Comparison of ENCODE assay signal across 25 mouse cellular contexts in the genomic region with DNA sequence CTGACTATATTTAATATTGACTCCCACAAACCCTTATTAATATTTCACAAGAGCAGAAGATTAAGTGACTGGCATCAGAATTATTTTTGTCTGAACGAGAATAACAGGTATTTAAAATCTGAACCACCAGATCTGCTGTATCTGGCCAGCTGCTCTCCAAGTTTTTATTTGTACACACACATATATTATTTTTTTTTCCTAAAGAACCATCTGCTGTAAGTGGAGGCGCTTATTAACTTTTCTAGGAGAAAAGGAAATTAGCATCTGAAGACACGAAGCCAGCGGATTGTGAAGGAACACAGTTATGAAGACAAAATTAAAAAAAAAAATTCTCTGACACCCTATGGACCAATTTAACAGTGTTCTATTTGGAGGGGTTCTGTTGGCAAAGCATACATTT. TPM values are rescaled to one million over a fixed set of nuclear protein-coding genes. Genes with fewer than 3 reads are reported as not detected.
DNase-seq lines count a peak whose midpoint lies in the region; ATAC-seq lines count a peak whose summit lies in the region.
"Had no signal": no experiment of that assay in that cellular context is flagged by ENCODE, and none has a peak within 500 bp of the region (broad histone marks: within the 10 kb centered on the region; RNA-seq: fewer than 3 reads in every experiment).

No protein-coding gene starts in this region.

- no peak overlapping the region for H3K27ac ChIP-seq in forebrain, embryonic 14.5 days (ENCODE audit: low read depth, low read length)
- no peak overlapping the region for H3K27ac ChIP-seq in forebrain, embryonic 11.5 days (ENCODE audit: low read depth, low read length)
- no peak overlapping the region for H3K27ac ChIP-seq in midbrain, embryonic 11.5 days (ENCODE audit: low read depth, low read length)
- no peak overlapping the region for H3K27ac ChIP-seq in midbrain, embryonic 10.5 days (replicated peaks)
- H3K27ac ChIP-seq: forebrain, embryonic 10.5 days; heart, embryonic 15.5 days; hindbrain, embryonic 14.5 days; hindbrain, postnatal 0 days had no signal

- no peak overlapping the region for H3K4me2 ChIP-seq in forebrain, embryonic 14.5 days (ENCODE audit: low read length)
- no peak overlapping the region for H3K4me2 ChIP-seq in forebrain, embryonic 11.5 days (ENCODE audit: low read depth, low read length, severe bottlenecking)
- H3K4me2 ChIP-seq in midbrain, embryonic 11.5 days: no peak overlapping the region
- H3K4me2 ChIP-seq: heart, embryonic 12.5 days; heart, embryonic 15.5 days; hindbrain, embryonic 14.5 days had no signal

- no peak overlapping the region for H3K9ac ChIP-seq in forebrain, embryonic 14.5 days (ENCODE audit: low read length)
- no peak overlapping the region for H3K9ac ChIP-seq in forebrain, embryonic 11.5 days (ENCODE audit: low read length)
- no peak overlapping the region for H3K9ac ChIP-seq in midbrain, embryonic 11.5 days (ENCODE audit: low read length)
- H3K9ac ChIP-seq: heart, embryonic 12.5 days; heart, embryonic 15.5 days; hindbrain, embryonic 14.5 days had no signal

- H3K4me3 ChIP-seq in forebrain, embryonic 14.5 days (ENCODE audit: low read depth, low read length): no peak overlapping the region
- no peak overlapping the region for H3K4me3 ChIP-seq in forebrain, embryonic 11.5 days (ENCODE audit: low read depth, low read length)
- no peak overlapping the region for H3K4me3 ChIP-seq in midbrain, embryonic 11.5 days (ENCODE audit: low read depth, low read length)
- H3K4me3 ChIP-seq in midbrain, embryonic 10.5 days: no peak overlapping the region
- H3K4me3 ChIP-seq: forebrain, embryonic 10.5 days; heart, embryonic 12.5 days; heart, embryonic 15.5 days had no signal

- H3K9me3 ChIP-seq in forebrain, embryonic 14.5 days (replicated peaks; ENCODE audit: control insufficient read depth, low read length): no peaks in the 10 kb centered on the region
- no peaks in the 10 kb centered on the region for H3K9me3 ChIP-seq in forebrain, embryonic 11.5 days (ENCODE audit: control insufficient read depth, low read length)
- no peaks in the 10 kb centered on the region for H3K9me3 ChIP-seq in midbrain, embryonic 11.5 days (ENCODE audit: control insufficient read depth, low read length)
- no peaks in the 10 kb centered on the region for H3K9me3 ChIP-seq in midbrain, embryonic 10.5 days (replicated peaks)
- H3K9me3 ChIP-seq: forebrain, embryonic 10.5 days; heart, embryonic 12.5 days; heart, embryonic 15.5 days had no signal

- H3K36me3 ChIP-seq in forebrain, embryonic 14.5 days (ENCODE audit: control insufficient read depth, insufficient read depth, low read length): no peaks in the 10 kb centered on the region
- H3K36me3 ChIP-seq in forebrain, embryonic 11.5 days (ENCODE audit: control insufficient read depth, insufficient read depth, low read length): no peaks in the 10 kb centered on the region
- H3K36me3 ChIP-seq in midbrain, embryonic 11.5 days (ENCODE audit: control insufficient read depth, insufficient read depth, low read length): no peaks in the 10 kb centered on the region
- no peaks in the 10 kb centered on the region for H3K36me3 ChIP-seq in midbrain, embryonic 10.5 days
- H3K36me3 ChIP-seq: forebrain, embryonic 10.5 days; heart, embryonic 12.5 days; heart, embryonic 15.5 days had no signal

- peaks cover 4% of the 10 kb centered on the region; the same call in 1 of the 2 replicates for H3K4me1 ChIP-seq in forebrain, embryonic 14.5 days (ENCODE audit: control insufficient read depth, insufficient read depth, low read length)
- no peaks in the 10 kb centered on the region for H3K4me1 ChIP-seq in forebrain, embryonic 11.5 days (replicated peaks; ENCODE audit: control insufficient read depth, insufficient read depth, low read length)
- H3K4me1 ChIP-seq in midbrain, embryonic 11.5 days (ENCODE audit: control insufficient read depth, insufficient read depth, low read length): no peaks in the 10 kb centered on the region
- peaks cover 7% of the 10 kb centered on the region; the same call in 1 of the 2 replicates for H3K4me1 ChIP-seq in midbrain, embryonic 10.5 days

- peak; percentile 53 for DNase-seq in forebrain, embryonic 14.5 days (ENCODE audit: low spot score)
- DNase-seq in forebrain, embryonic 11.5 days (ENCODE audit: low spot score): no peak
- no peak for DNase-seq in frontal cortex, postnatal 14 days (ENCODE audit: low spot score in 2 of 2)
- peak; percentile 47 for DNase-seq in midbrain, embryonic 11.5 days (ENCODE audit: low spot score, missing footprints)
- DNase-seq in midbrain, embryonic 10.5 days (ENCODE audit: low spot score): no peak
- no peak for DNase-seq in cerebellum, adult 11-12 months
- DNase-seq: adrenal gland, adult 8-10 months; adrenal gland, postnatal 25 days; cerebellum, adult 11 months; cerebellum, adult 8-10 months; cerebellum, postnatal 10 days; cerebellum, postnatal 36 days; gastrocnemius, postnatal 25 days; heart, adult 18-20 months; heart, postnatal 10 days; heart, postnatal 4 days had no signal

- no peak for ATAC-seq in forebrain, embryonic 14.5 days
- no peak for ATAC-seq in forebrain, embryonic 11.5 days (replicated peaks; ENCODE audit: low FRiP score)
- ATAC-seq in frontal cortex, adult (ENCODE audit: low TSS enrichment): peak; percentile 70
- ATAC-seq in midbrain, embryonic 11.5 days (ENCODE audit: low FRiP score): no peak
- ATAC-seq: activated CD4-positive, CD25-positive, alpha-beta regulatory T cell, adult 4 months; hindbrain, postnatal 0 days; inflammation-experienced regulatory T-cells, adult 6 months; intestine, embryonic 16.5 days had no signal

- no peaks in the 10 kb centered on the region for H3K27me3 ChIP-seq in forebrain, embryonic 14.5 days (replicated peaks; ENCODE audit: control insufficient read depth, insufficient read depth, low read length)
- H3K27me3 ChIP-seq in forebrain, embryonic 11.5 days (ENCODE audit: control insufficient read depth, insufficient read depth, low read length): no peaks in the 10 kb centered on the region
- no peaks in the 10 kb centered on the region for H3K27me3 ChIP-seq in midbrain, embryonic 11.5 days (ENCODE audit: control insufficient read depth, insufficient read depth, low read length)
- H3K27me3 ChIP-seq in midbrain, embryonic 10.5 days (ENCODE audit: low read depth, poor library complexity, severe bottlenecking): no peaks in the 10 kb centered on the region
- H3K27me3 ChIP-seq: heart, embryonic 12.5 days; heart, embryonic 15.5 days had no signal

- WGBS in forebrain, embryonic 14.5 days: 69% methylated on average over 4 of the region's 4 CpGs
- WGBS in forebrain, embryonic 11.5 days: 90% methylated on average over 4 of the region's 4 CpGs
- 94% methylated on average over 4 of the region's 4 CpGs for WGBS in midbrain, embryonic 11.5 days
- 94% methylated on average over 4 of the region's 4 CpGs for WGBS in midbrain, embryonic 10.5 days

RNA-seq across cellular contexts. Expression of gene Fras1, which starts 43.4 kb away (rescaled TPM):
- 3.6 and 5.4 TPM in 2 replicates for polyA plus RNA-seq in forebrain, embryonic 14.5 days (2014; fragmentation: Nextera tagmentation; extraction: Ambion mirVana)
- polyA plus RNA-seq in forebrain, embryonic 11.5 days (2014; fragmentation: Nextera tagmentation; extraction: Ambion mirVana): 15.7 and 18.7 TPM in 2 replicates
- 5.3 and 6.2 TPM in 2 replicates for polyA plus RNA-seq in midbrain, embryonic 11.5 days (2014; fragmentation: Nextera tagmentation; extraction: Ambion mirVana)
- 5.9 and 6.0 TPM in 2 replicates for polyA plus RNA-seq in midbrain, embryonic 10.5 days (2016; fragmentation: Nextera tagmentation; extraction: Ambion mirVana)

Comparison
In these comparisons a context has a peak if more than half of its experiments do, and no peak if none do; other contexts are left out.
1. DNase-seq: peak in forebrain, embryonic 14.5 days (single experiment) and midbrain, embryonic 11.5 days (single experiment); none in forebrain, embryonic 11.5 days (single experiment), frontal cortex, postnatal 14 days (0 of 2), midbrain, embryonic 10.5 days (single experiment) and cerebellum, adult 11-12 months (single experiment).